Mouse (Mus musculus): ENCODE results near the gene Akap8l. TPM values are rescaled to one million over a fixed set of nuclear protein-coding genes. Genes with fewer than 3 reads are reported as not detected.

Gene Akap8l
- total and polyA plus RNA-seq, 3 experiments = 57.6 to 80.3 (median 68.8) TPM

DNA sequence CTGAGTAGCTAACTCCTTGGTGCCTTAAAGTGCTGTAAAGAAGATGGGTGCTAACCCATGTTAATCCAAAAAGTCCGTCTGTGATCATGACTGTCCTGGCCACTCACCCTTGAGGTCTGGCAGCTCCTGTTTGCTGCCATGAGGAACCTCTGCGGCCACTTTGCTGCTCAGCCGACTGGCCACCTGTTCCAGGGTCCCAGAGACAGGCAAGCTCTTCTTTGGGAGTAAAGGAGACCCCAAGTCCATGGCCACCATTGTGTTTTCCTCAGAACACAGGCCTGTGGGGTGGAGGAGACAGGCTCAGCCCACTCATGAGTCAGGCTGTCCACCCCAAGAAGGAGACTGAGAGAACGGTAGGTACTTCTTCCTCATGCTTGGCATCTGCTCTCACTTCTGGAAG lies 12.3 kb upstream of the Akap8l start:
- Histone ChIP-seq H3K4me1 (ENCODE audit: insufficient read depth, low read depth, low read length) (peaks cover 49% of the 10 kb centered on the region), H3K27me3 (ENCODE audit: insufficient read depth, low read length) (no peaks in the 10 kb centered on the region), H3K4me3 (ENCODE audit: low read depth, low read length) (peak overlapping the region; percentile 89; the same call in 1 of the 2 replicates), H3K36me3 (replicated peaks) (peaks cover 55% of the 10 kb centered on the region), H3K9me3 (replicated peaks) (no peaks in the 10 kb centered on the region)
- ATAC-seq (ENCODE audit: extremely low read depth, insufficient number of reproducible peaks, low FRiP score, poor library complexity, severe bottlenecking) (no peak), DNase-seq (ENCODE audit: low spot score) (no peak)
- TF ChIP-seq CTCF (IDR thresholded peaks at IDR 0.05; ENCODE audit: low read depth, low read length) = no peak
- TF ChIP-seq GATA1 (IDR thresholded peaks at IDR 0.05; ENCODE audit: borderline replicate concordance, low read length) = no peak
- no peak for TF ChIP-seq TAL1 (conservative IDR thresholded peaks at IDR 0.05; ENCODE audit: low read depth, low read length)
- TF ChIP-seq GATA2 (IDR thresholded peaks at IDR 0.05; ENCODE audit: borderline replicate concordance, low read depth, low read length) = no peak
- TF ChIP-seq POLR2AphosphoS5 (IDR thresholded peaks at IDR 0.05; ENCODE audit: insufficient replicate concordance, low read depth, low read length) = no peak

- no peak for ATAC-seq (ENCODE audit: extremely low read depth, insufficient number of reproducible peaks, low FRiP score, poor library complexity, severe bottlenecking)
- peaks cover 83% of the 10 kb centered on the region for H3K36me3 ChIP-seq (replicated peaks)
- no peak for TF ChIP-seq TAL1 (conservative IDR thresholded peaks at IDR 0.05; ENCODE audit: low read depth, low read length)
- TF ChIP-seq CTCF (IDR thresholded peaks at IDR 0.05; ENCODE audit: low read depth, low read length) = no peak
- TF ChIP-seq POLR2AphosphoS5 (IDR thresholded peaks at IDR 0.05; ENCODE audit: insufficient replicate concordance, low read depth, low read length) = no peak
- no peak for TF ChIP-seq GATA1 (IDR thresholded peaks at IDR 0.05; ENCODE audit: borderline replicate concordance, low read length)
- no peak for TF ChIP-seq GATA2 (IDR thresholded peaks at IDR 0.05; ENCODE audit: borderline replicate concordance, low read depth, low read length)
Observed at GRCm38 (mm10) chr17:32359928-32360327, 9.5 kb upstream of the Akap8l start.

GRCm38 (mm10) chr17:32358943-32359340 lies 8.5 kb upstream of the Akap8l start:
- DNase-seq (ENCODE audit: low spot score) (no peak), ATAC-seq (ENCODE audit: extremely low read depth, insufficient number of reproducible peaks, low FRiP score, poor library complexity, severe bottlenecking) (no peak)
- Histone ChIP-seq H3K4me1 (ENCODE audit: insufficient read depth, low read depth, low read length) (peaks cover 38% of the 10 kb centered on the region), H3K27me3 (ENCODE audit: insufficient read depth, low read length) (no peaks in the 10 kb centered on the region), H3K9me3 (replicated peaks) (no peaks in the 10 kb centered on the region), H3K4me3 (ENCODE audit: low read depth, low read length) (no peak overlapping the region), H3K36me3 (replicated peaks) (peaks cover 93% of the 10 kb centered on the region)
- TF ChIP-seq CTCF (IDR thresholded peaks at IDR 0.05; ENCODE audit: low read depth, low read length) (no peak), GATA2 (IDR thresholded peaks at IDR 0.05; ENCODE audit: borderline replicate concordance, low read depth, low read length) (no peak), POLR2AphosphoS5 (IDR thresholded peaks at IDR 0.05; ENCODE audit: insufficient replicate concordance, low read depth, low read length) (no peak), TAL1 (conservative IDR thresholded peaks at IDR 0.05; ENCODE audit: low read depth, low read length) (no peak), GATA1 (IDR thresholded peaks at IDR 0.05; ENCODE audit: borderline replicate concordance, low read length) (no peak)

More at GRCm38 (mm10) chr17:32359928-32360327, 9.5 kb upstream of the Akap8l start:
- no peaks in the 10 kb centered on the region for H3K9me3 ChIP-seq (replicated peaks)
- H3K27me3 ChIP-seq (ENCODE audit: insufficient read depth, low read length) = no peaks in the 10 kb centered on the region
- H3K4me1 ChIP-seq (ENCODE audit: insufficient read depth, low read depth, low read length) = peaks cover 43% of the 10 kb centered on the region
- no peak for DNase-seq (ENCODE audit: low spot score)
- no peak overlapping the region for H3K4me3 ChIP-seq (ENCODE audit: low read depth, low read length)

DNA sequence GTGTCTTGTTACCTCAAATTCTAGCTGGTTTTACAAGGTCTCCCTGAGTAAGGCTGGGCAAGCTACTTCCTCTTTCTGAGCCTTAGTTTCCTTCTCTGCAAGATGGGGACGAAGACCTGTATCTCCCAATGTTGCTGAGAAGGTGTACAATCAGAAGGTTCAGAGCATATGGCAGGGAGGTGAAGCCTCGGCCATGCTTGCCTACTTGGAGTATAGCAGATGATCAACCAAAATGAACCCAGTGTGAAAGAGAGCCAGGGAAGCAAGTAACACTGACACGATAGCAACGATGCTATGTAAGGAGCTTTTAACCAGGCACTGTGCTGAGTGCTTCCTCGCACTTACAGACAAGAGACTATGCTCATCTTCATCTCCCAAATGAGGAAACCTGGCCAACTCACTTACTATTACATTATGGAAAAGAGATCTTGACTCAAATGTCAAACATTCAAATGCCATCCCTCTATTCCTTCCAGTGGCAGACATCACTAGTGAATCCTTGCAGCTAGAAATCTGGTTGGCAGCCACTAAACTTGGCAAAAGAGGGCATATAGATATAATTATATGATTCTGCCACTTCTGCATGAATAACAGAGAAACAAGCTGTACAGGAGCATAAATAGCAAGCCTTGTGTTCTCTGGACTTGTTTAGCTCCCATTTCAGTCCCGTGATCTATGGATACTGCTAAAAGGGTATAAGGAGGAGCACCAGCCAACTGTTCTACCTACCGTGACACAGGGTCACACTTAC lies 8.0 kb upstream of the Akap8l start:
- Histone ChIP-seq H3K4me1 (ENCODE audit: insufficient read depth, low read depth, low read length) (peaks cover 35% of the 10 kb centered on the region), H3K27me3 (ENCODE audit: insufficient read depth, low read length) (no peaks in the 10 kb centered on the region), H3K4me3 (ENCODE audit: low read depth, low read length) (no peak overlapping the region), H3K9me3 (replicated peaks) (no peaks in the 10 kb centered on the region), H3K36me3 (replicated peaks) (peaks cover 98% of the 10 kb centered on the region)
- DNase-seq (ENCODE audit: low spot score) (no peak), ATAC-seq (ENCODE audit: extremely low read depth, insufficient number of reproducible peaks, low FRiP score, poor library complexity, severe bottlenecking) (no peak)
- TF ChIP-seq POLR2AphosphoS5 (IDR thresholded peaks at IDR 0.05; ENCODE audit: insufficient replicate concordance, low read depth, low read length) = no peak
- no peak for TF ChIP-seq GATA2 (IDR thresholded peaks at IDR 0.05; ENCODE audit: borderline replicate concordance, low read depth, low read length)
- TF ChIP-seq CTCF (IDR thresholded peaks at IDR 0.05; ENCODE audit: low read depth, low read length) = no peak
- TF ChIP-seq TAL1 (conservative IDR thresholded peaks at IDR 0.05; ENCODE audit: low read depth, low read length) = no peak
- TF ChIP-seq GATA1 (IDR thresholded peaks at IDR 0.05; ENCODE audit: borderline replicate concordance, low read length) = no peak

GRCm38 (mm10) chr17:32356766-32357760 lies 6.7 kb upstream of the Akap8l start:
- no peak for TF ChIP-seq TAL1 (conservative IDR thresholded peaks at IDR 0.05; ENCODE audit: low read depth, low read length)
- no peak for TF ChIP-seq GATA1 (IDR thresholded peaks at IDR 0.05; ENCODE audit: borderline replicate concordance, low read length)
- TF ChIP-seq CTCF (IDR thresholded peaks at IDR 0.05; ENCODE audit: low read depth, low read length) = no peak
- no peak for TF ChIP-seq POLR2AphosphoS5 (IDR thresholded peaks at IDR 0.05; ENCODE audit: insufficient replicate concordance, low read depth, low read length)
- TF ChIP-seq GATA2 (IDR thresholded peaks at IDR 0.05; ENCODE audit: borderline replicate concordance, low read depth, low read length) = no peak
- no peaks in the 10 kb centered on the region for H3K9me3 ChIP-seq (replicated peaks)
- no peaks in the 10 kb centered on the region for H3K27me3 ChIP-seq (ENCODE audit: insufficient read depth, low read length)
- H3K4me1 ChIP-seq (ENCODE audit: insufficient read depth, low read depth, low read length) = peaks cover 24% of the 10 kb centered on the region
- ATAC-seq (ENCODE audit: extremely low read depth, insufficient number of reproducible peaks, low FRiP score, poor library complexity, severe bottlenecking) (no peak), DNase-seq (ENCODE audit: low spot score) (no peak)
- H3K36me3 ChIP-seq (replicated peaks) = peaks cover 95% of the 10 kb centered on the region
- H3K4me3 ChIP-seq (ENCODE audit: low read depth, low read length) = no peak overlapping the region
